Mouse (Mus musculus) limb, embryonic 14.5 days (tissue): ENCODE results near the gene Ranbp3l. TPM values are rescaled to one million over a fixed set of nuclear protein-coding genes. Genes with fewer than 3 reads are reported as not detected.

Experiments used
- ATAC-seq: fragments of 200-750 bp; cut with Nextera tagmentation; 2 replicates; pipeline ENCODE4 v1.8.0; 2017; ENCODE audit warnings: low read depth, moderate number of reproducible peaks, moderate TSS enrichment; ENCODE audit not compliant: low FRiP score
- DNase-seq: peaks from one replicate; pipeline ENCODE4 v3.0.0-alpha.2; 2015; ENCODE audit warnings: low spot score
- H3K27ac ChIP-seq: fragments of 300-500 bp; sonication (generic); replicated peaks from 2 replicates; pipeline ENCODE4 v1.5.1; 2014; ENCODE audit warnings: low read depth, mild to moderate bottlenecking, low read length, moderate library complexity, mixed read lengths
- H3K27me3 ChIP-seq: fragments of 300-500 bp; sonication (generic); 2 replicates; pipeline ENCODE4 v1.6.1; 2014; ENCODE audit warnings: low read length, mixed read lengths; ENCODE audit not compliant: control insufficient read depth, insufficient read depth
- H3K36me3 ChIP-seq: fragments of 300-500 bp; sonication (generic); 2 replicates; pipeline ENCODE4 v1.6.1; 2014; ENCODE audit warnings: mild to moderate bottlenecking, low read length, moderate library complexity, mixed read lengths; ENCODE audit not compliant: control insufficient read depth, insufficient read depth
- H3K4me1 ChIP-seq: fragments of 300-500 bp; sonication (generic); 2 replicates; pipeline ENCODE4 v1.6.1; 2014; ENCODE audit warnings: antibody characterized with exemption, low read length, mixed read lengths; ENCODE audit not compliant: control insufficient read depth, insufficient read depth
- H3K4me2 ChIP-seq: fragments of 300-500 bp; sonication (generic); replicated peaks from 2 replicates; pipeline ENCODE4 v1.6.1; 2014; ENCODE audit warnings: low read depth, mild to moderate bottlenecking, low read length, moderate library complexity; ENCODE audit not compliant: severe bottlenecking
- H3K4me3 ChIP-seq: fragments of 300-500 bp; sonication (generic); replicated peaks from 2 replicates; pipeline ENCODE4 v1.5.1; 2014; ENCODE audit warnings: low read length
- H3K9ac ChIP-seq: fragments of 300-500 bp; sonication (generic); 2 replicates; pipeline ENCODE4 v1.6.1; 2014; ENCODE audit warnings: mild to moderate bottlenecking, low read depth, low read length, moderate library complexity; ENCODE audit not compliant: severe bottlenecking
- H3K9me3 ChIP-seq: fragments of 300-500 bp; sonication (generic); 2 replicates; pipeline ENCODE4 v1.6.1; 2016; ENCODE audit warnings: low read length; ENCODE audit not compliant: control insufficient read depth
- POLR2A ChIP-seq: fragments of 200-500 bp; IDR thresholded peaks from 2 replicates; pipeline ENCODE4 v1.8.0; 2012; ENCODE audit warnings: inconsistent platforms, mild to moderate bottlenecking, moderate library complexity, borderline replicate concordance; ENCODE audit not compliant: insufficient read depth, insufficient read length; ENCODE audit errors: extremely low read depth
- WGBS: fragments of 180-500 bp; shearing (Covaris S2); extraction: QIAGEN DNeasy Blood & Tissue Kit; methylation state at CpG from one replicate; pipeline ENCODE4 v1.1.7; 2014; 5-methylcytosine and 5-hydroxymethylcytosine counted together
- polyA plus RNA-seq, 2 experiments: library from polyadenylated mRNA; depleted of rRNA in 1 of 2; stranded (reverse) in 1 of 2; unstranded in 1 of 2; fragments of >200 nt; fragmentation: Nextera tagmentation in 1 of 2; extraction: Ambion mirVana in 1 of 2; gene quantifications; 2 replicates each; pipeline versions ENCODE4 v1.2.1 to v1.2.3; 2012 to 2014

Gene Ranbp3l
- polyA plus RNA-seq, 2 experiments, result 0.56 to 0.64 TPM

DNA sequence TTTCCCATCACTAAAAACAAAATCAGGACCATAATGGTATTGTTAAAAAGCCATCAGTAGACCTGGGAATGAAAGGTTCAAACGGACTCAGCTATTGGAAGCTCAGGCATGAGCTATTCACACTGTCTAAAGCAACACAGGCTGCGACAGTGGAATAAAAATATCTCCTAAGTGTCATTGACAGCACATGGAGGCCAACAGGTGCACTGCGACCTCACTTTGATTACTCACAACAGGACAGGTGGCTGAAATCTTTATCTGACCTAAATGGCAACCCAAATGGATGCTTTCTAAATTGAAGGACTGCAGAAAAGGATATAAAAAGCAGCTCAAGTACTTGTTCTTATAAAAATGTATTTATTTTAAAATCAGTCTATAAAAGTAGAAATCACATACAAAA, 143.9 kb downstream of the Ranbp3l start:
- peaks cover 72% of the 10 kb centered on the region for H3K36me3 ChIP-seq

DNA sequence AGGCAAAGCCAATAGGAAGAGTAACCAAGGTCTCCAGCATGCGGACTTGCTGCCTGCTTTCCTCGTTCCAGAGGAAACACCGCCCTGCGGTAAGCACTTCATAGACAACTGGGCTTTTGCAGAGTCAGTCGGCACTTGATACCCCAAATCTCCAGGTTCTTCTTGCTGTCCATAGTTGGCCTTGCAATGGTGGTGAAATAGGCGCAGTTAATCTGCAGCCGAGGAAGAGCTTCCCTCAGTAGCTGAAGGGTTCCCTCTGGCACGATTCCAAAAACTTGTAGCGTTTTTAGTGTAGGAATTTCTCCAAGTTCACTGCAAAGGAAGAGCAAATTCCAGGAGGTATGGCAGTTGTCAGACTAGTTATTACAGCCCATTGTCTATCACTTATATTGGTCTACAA, 145.8 kb downstream of the Ranbp3l start:
- Histone ChIP-seq H3K4me1 (no peaks in the 10 kb centered on the region), H3K4me2 (no peak overlapping the region), H3K9ac (no peak overlapping the region), H3K9me3 (no peaks in the 10 kb centered on the region), H3K36me3 (peaks cover 78% of the 10 kb centered on the region), H3K27me3 (no peaks in the 10 kb centered on the region), H3K27ac (no peak overlapping the region), H3K4me3 (no peak overlapping the region)
- DNase-seq (peak; percentile 28), ATAC-seq (no peak; the same call in 1 of the 2 replicates)
- no peak for TF ChIP-seq POLR2A
- 73% methylated on average over 9 of the region's 9 CpGs for WGBS

More for the DNA sequence above, 143.9 kb downstream of the Ranbp3l start:
- Histone ChIP-seq H3K4me3 (no peak overlapping the region), H3K9ac (no peak overlapping the region), H3K9me3 (no peaks in the 10 kb centered on the region), H3K4me1 (no peaks in the 10 kb centered on the region), H3K4me2 (no peak overlapping the region), H3K27ac (no peak overlapping the region), H3K27me3 (no peaks in the 10 kb centered on the region)
- WGBS, result 84% methylated on average over 3 of the region's 3 CpGs
- no peak for ATAC-seq
- no peak for DNase-seq
- TF ChIP-seq POLR2A, result no peak

GRCm38 (mm10) chr15:9114131-9114530, 146.4 kb downstream of the Ranbp3l start:
- no peak overlapping the region for H3K9ac ChIP-seq
- H3K27ac ChIP-seq, result no peak overlapping the region
- peaks cover 80% of the 10 kb centered on the region for H3K36me3 ChIP-seq
- no peaks in the 10 kb centered on the region for H3K9me3 ChIP-seq
- DNase-seq (no peak), ATAC-seq (no peak)
- H3K4me2 ChIP-seq, result no peak overlapping the region
- no peaks in the 10 kb centered on the region for H3K4me1 ChIP-seq
- WGBS, result 91% methylated on average over 4 of the region's 4 CpGs
- TF ChIP-seq POLR2A, result no peak
- no peak overlapping the region for H3K4me3 ChIP-seq
- H3K27me3 ChIP-seq, result no peaks in the 10 kb centered on the region

GRCm38 (mm10) chr15:9114599-9114998, 146.8 kb downstream of the Ranbp3l start:
- 87% methylated on average over 5 of the region's 5 CpGs for WGBS
- DNase-seq (no peak), ATAC-seq (no peak)
- Histone ChIP-seq H3K36me3 (peaks cover 84% of the 10 kb centered on the region), H3K9ac (no peak overlapping the region), H3K4me1 (no peaks in the 10 kb centered on the region), H3K4me2 (no peak overlapping the region), H3K27me3 (no peaks in the 10 kb centered on the region), H3K27ac (no peak overlapping the region), H3K9me3 (no peaks in the 10 kb centered on the region), H3K4me3 (no peak overlapping the region)
- no peak for TF ChIP-seq POLR2A

Other genes with a start within 250 kb of the Ranbp3l start
- gene Nadk2, start 103.3 kb downstream of the Ranbp3l start, polyA plus RNA-seq (2012; rRNA removed), result 29.2 and 31.6 TPM in 2 replicates
- 26.7 and 28.2 TPM in 2 replicates for gene Nadk2, start 103.3 kb downstream of the Ranbp3l start, polyA plus RNA-seq (2014; fragmentation: Nextera tagmentation; extraction: Ambion mirVana)
- 7.4 and 7.6 TPM in 2 replicates for gene Lmbrd2, start 172.6 kb downstream of the Ranbp3l start, polyA plus RNA-seq (2012; rRNA removed)
- gene Lmbrd2, start 172.6 kb downstream of the Ranbp3l start, polyA plus RNA-seq (2014; fragmentation: Nextera tagmentation; extraction: Ambion mirVana), result 3.5 and 4.0 TPM in 2 replicates
- 45.4 and 46.5 TPM in 2 replicates for gene Skp2, start 187.5 kb downstream of the Ranbp3l start, polyA plus RNA-seq (2012; rRNA removed)
- 80.7 and 91.7 TPM in 2 replicates for gene Skp2, start 187.5 kb downstream of the Ranbp3l start, polyA plus RNA-seq (2014; fragmentation: Nextera tagmentation; extraction: Ambion mirVana)